Mouse (Mus musculus): ENCODE data around the gene Tdrd7. TPM values are rescaled to one million over a fixed set of nuclear protein-coding genes. Genes with fewer than 3 reads are reported as not detected.

The Tdrd7 gene
- 21.2 and 31.6 TPM in 2 replicates for polyA plus RNA-seq (2012; rRNA removed)

DNA sequence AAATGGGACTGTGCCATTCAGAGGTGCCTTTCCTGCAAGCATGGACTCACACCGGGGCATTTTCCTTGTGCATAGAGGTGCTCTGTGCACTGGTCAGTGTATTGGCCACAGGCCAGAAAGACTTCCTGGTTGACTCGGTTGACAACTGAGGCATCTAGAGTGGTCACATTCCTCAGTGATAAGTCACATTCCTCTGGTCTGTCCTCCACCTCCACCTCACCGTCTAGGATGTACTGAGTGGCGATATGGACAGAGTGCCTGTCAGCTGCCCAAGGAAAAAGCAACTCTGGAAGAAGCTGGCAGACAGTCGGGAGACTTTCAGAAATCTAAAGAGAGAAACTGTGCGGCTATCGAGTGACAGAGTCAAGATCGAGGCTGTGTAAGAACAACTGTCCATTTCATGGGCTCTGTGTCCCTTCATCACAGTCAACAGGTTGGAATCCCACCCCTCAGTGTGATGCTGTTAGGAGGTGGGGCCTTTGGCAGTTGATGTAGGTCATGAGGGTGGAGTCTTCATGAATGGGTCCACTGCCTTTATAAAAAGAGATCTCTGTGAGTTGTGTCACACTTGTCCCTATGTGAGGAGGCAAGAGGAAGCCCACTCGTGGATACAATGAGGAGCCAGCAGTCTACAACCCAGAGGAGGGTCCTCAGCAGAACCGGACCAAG is at the start of gene Tdrd7:
Gene Tdrd7, plus strand, starts transcription at position 564 of the 669 bp plus-strand sequence.
- WGBS = 32% methylated on average over 10 of the region's 10 CpGs
- no peak for DNase-seq (ENCODE audit: low read depth, low spot score)

DNA sequence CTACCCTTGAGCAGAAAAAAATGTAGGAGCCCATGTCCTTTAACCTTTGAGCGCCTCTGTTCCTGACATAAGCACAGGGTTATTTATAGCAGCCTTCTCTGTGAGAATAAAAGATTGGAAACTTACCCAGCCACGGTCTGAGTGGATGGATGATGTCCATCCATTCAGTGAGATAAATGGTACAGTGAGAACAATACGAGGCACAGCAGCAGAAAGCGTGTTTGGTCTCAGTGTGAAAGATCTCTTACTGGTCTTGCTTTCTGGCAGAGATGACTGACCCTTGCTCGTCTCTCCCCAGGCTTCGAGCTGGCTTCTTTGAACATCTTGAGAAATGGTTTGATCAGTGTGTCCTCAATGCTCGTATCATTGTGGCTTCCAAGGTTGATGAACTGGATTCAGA is 48.0 kb upstream of the Tdrd7 start:
- 76% methylated on average over 7 of the region's 7 CpGs for WGBS
- no peak for DNase-seq (ENCODE audit: low read depth, low spot score)

DNA sequence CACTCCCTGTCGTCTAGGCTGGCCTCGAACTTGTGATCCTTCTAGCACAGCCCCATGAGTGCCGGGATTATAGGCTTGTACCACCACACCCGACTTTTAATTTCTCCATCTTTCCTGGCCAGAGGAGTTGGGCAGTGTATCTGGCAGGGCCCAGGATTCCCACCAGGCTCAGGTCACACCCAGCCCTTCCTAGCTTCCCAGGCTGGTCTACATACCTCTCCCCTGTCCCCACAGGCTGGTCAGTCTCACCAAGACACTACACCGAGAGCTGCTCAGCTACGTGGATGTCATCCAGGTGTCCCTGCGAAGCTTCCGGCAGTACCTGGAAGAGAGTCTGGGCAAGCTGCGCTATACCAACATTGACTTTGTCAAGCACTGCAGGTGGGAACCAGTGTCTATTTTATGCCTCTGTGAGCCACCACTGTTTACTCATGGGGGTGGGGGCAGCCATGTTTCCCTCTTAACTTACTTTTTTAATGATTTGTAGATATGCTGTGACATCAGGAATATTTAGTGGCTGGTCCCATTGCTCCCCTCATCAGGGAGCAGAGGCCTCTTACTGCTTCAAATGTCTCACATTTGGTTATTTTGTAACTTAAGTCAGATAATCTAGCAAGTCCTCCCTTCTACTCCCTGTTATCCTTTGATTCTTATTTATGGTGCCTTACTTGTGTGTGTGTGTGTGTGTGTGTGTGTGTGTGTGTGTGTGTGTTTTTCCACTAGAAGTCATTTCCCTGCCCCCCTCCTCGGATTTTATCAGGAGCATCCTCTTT is 43.3 kb upstream of the Tdrd7 start:
- WGBS = 54% methylated on average over 10 of the region's 10 CpGs
- no peak for DNase-seq (ENCODE audit: low read depth, low spot score)

GRCm38 (mm10) chr4:45924011-45924410 is 41.1 kb upstream of the Tdrd7 start:
- WGBS = 86% methylated on average over 4 of the region's 4 CpGs
- DNase-seq (ENCODE audit: low read depth, low spot score) = no peak

DNA sequence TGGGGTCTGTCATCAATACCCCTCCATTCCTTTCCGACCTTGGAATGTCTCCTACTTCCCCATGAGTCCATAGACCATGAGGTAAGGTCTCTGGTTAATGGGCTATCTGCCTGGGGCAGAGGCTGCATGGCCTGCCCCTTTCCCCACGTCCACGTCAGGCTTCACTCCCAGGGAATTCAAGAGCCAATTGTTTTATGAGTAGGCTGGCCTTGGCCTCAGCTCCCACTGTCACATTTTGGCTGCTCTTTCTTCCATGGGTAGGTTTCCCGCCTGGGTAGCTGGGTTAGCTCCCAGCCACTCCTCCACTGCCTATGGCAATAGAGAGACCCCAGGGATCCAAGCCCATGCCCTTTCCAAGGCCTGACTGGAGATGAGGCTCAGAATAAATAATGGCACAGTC is 36.6 kb upstream of the Tdrd7 start:
- no peak for DNase-seq (ENCODE audit: low read depth, low spot score)
- WGBS = 67% methylated on average over 4 of the region's 4 CpGs

DNA sequence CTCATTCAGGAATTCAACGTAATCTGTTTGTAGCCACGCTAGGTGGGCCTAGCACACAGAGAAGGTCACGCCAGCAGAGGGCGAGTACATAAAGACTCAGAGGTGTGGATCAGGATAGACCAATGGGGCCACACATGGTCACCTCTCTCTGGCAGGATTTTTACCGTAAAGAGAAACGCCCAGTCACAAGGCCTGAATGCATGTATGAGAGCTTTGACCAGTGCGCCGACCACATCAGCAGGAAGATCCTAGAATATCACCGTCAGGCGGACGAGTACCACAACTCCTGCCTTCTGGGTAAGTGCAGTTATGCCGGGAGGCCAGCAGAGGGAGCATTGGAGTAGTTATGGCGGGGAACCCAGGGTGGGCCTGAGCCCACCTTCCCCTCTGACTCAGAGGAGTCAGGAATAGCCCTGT is 23.5 kb upstream of the Tdrd7 start:
- 15% methylated on average over 13 of the region's 13 CpGs for WGBS

GRCm38 (mm10) chr4:45947729-45948128 is 17.4 kb upstream of the Tdrd7 start:
- no peak for DNase-seq (ENCODE audit: low read depth, low spot score)
- WGBS = 45% methylated on average over 8 of the region's 8 CpGs

More for the DNA sequence above, 23.5 kb upstream of the Tdrd7 start:
- DNase-seq (ENCODE audit: low read depth, low spot score) = no peak

GRCm38 (mm10) chr4:45949109-45949848 is 15.9 kb upstream of the Tdrd7 start:
- 63% methylated on average over 7 of the region's 7 CpGs for WGBS
- DNase-seq (ENCODE audit: low read depth, low spot score) = no peak

- no peak for DNase-seq (ENCODE audit: low read depth, low spot score)
- 91% methylated on average over 12 of the region's 18 CpGs for WGBS
These were observed 13.3 kb upstream of the Tdrd7 start for GRCm38 (mm10) chr4:45951830-45952229.

DNA sequence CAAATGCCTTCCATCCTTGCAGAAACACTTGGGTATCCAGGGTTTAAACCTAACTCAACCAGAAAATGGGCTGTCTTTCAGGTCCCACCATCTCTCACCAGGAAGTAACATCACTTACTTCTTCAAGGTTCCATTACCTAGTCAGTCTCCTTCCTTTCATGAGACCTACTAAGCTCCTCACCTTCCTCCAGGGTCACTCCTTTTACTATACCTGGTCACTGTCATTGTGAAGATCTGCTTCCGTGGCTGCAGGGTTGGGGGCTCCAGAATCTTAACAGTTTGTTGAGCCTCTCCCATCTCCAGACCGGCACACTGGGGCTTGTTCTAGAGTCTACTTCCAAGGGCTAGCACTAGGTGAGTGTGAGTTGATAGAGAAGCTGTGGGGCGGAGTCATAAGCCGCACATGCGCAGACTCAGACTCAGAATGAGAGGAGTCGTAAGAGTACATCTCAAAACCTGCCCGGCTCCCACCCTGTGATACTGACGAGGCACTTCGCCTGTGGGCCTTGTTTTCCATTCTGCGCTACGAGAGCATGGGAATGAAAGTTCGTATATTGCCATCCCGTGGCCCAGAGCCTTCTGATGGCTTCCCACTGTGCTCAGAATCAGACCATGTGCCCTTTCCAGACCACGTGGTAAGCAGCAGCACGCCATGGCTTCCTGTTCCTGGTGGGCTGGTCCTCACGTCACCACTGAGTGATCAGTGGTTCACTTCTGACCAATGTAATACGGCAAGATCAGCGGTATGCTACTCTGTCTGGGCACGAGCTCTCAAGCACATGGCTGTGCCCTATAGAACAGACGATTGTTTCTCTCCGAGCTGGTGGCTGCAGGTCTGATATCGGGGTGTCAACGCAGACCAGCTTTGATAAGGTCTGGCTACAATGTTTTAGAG is 11.9 kb upstream of the Tdrd7 start:
- no peak for DNase-seq (ENCODE audit: low read depth, low spot score)
- WGBS = 92% methylated on average over 23 of the region's 23 CpGs

GRCm38 (mm10) chr4:45955235-45955634 is 9.9 kb upstream of the Tdrd7 start:
- 89% methylated on average over 4 of the region's 4 CpGs for WGBS
- DNase-seq (ENCODE audit: low read depth, low spot score) = no peak

DNA sequence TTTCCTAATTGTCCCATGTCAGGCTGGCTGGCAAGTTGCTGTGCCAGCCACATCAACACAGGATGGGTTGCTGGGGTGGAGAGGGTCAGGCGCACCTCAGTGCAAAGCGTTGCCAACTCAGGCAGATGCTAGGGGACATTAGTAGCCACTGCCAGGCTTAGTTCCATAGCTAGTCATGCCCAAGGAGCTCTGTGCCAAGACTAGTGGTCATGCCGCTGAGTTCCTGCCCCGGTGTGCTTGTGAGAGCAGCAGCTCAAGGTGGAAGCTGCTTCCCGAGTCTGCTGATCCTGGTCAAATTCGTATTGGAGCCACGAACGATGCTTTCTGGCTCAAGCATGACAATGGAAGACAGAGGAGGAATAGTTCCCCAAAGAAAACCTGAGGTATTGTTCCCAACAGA is 9.0 kb upstream of the Tdrd7 start:
- 96% methylated on average over 8 of the region's 8 CpGs for WGBS
- DNase-seq (ENCODE audit: low read depth, low spot score) = no peak

GRCm38 (mm10) chr4:45956706-45957105 is 8.4 kb upstream of the Tdrd7 start:
- no peak for DNase-seq (ENCODE audit: low read depth, low spot score)
- 97% methylated on average over 4 of the region's 4 CpGs for WGBS

- WGBS = 9% methylated on average over 13 of the region's 13 CpGs
- DNase-seq (ENCODE audit: low read depth, low spot score) = peak; percentile 99
These were observed 758 bp downstream of the Tdrd7 start for GRCm38 (mm10) chr4:45965737-45966447.

DNA sequence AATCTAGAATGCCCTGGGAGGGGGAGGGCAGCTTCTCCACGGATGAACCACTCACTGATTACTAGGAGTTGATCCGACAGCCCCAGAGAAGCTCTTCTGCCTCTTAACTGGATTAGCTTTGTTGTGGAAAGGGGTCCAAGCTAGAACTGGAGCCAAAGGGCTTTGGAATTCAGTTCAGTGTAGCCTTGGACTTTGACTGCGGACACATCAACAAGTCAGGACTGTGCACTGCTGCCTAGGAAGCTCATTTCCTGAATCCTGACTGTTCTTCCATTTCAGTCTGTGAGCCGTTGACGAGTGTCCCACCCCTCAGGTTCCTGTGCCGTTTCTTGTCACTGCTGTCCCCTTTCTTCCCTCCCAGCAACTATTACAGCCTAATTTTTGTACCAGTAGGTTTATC is 1.6 kb downstream of the Tdrd7 start:
- WGBS = 12% methylated on average over 6 of the region's 6 CpGs
- DNase-seq (ENCODE audit: low read depth, low spot score) = no peak

- no peak for DNase-seq (ENCODE audit: low read depth, low spot score)
- WGBS = 86% methylated on average over 9 of the region's 9 CpGs
These were observed 2.6 kb downstream of the Tdrd7 start for GRCm38 (mm10) chr4:45967479-45968341.

DNA sequence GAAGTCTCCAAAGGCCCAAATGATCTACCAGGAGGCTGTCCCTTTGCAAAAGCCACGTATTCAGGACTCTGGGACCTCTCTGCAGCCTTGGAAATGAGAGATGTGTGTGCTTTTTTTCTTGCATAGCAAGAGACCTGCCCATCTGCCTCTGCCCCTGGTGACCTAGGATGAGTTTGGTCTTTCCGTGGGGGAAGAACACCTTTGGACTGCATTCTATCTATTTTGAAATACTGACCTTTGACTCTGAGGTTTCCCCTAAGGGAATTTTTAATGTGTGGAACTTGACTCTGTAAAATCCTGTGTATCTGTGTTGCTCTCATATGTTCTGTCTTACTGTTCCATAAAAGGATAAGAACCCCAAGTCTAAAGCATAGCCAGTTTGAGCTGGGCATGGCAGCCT is 3.9 kb downstream of the Tdrd7 start:
- DNase-seq (ENCODE audit: low read depth, low spot score) = no peak

DNA sequence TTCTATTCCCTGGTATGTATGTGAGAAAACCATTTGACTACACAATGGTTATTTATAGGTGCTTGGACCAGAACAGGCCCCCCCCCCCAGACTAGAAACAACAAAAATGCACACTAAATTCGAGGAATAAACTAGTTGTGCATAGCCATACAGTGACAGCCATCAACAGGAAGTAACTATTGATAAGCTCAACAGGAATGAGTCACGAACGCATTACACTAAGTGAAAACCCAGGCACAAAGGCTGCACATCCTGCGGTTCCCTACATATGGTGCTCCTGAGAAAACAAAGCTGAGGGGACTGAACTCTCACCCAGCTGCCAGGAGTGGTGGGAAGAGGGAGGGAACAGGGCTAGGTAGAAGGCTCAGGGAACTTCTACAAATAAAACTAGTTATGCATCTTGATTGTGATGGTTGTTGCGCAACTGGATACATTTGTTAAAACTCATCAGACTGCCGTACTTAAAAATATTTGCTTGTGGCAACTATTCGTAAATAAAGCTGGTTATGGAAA is 5.0 kb downstream of the Tdrd7 start:
- WGBS = 55% methylated on average over 7 of the region's 7 CpGs

More for the DNA sequence above, 3.9 kb downstream of the Tdrd7 start:
- WGBS = 63% methylated on average over 2 of the region's 2 CpGs

More for the DNA sequence above, 5.0 kb downstream of the Tdrd7 start:
- DNase-seq (ENCODE audit: low read depth, low spot score) = no peak

Measured in large intestine, adult 2 months (tissue).